Mouse (Mus musculus) neural tube, embryonic 13.5 days (tissue): ENCODE measurements around the gene Pde4d. TPM values are rescaled to one million over a fixed set of nuclear protein-coding genes. Genes with fewer than 3 reads are reported as not detected.

Experiments used
- ATAC-seq: fragments of 200-750 bp; cut with Nextera tagmentation; 2 replicates; pipeline ENCODE4 v1.8.0; 2017; ENCODE audit warnings: low read depth, mild to moderate bottlenecking, moderate TSS enrichment, moderate library complexity
- H3K27ac ChIP-seq: fragments of 300-500 bp; sonication (generic); replicated peaks from 2 replicates; pipeline ENCODE4 v1.5.1; 2015; ENCODE audit warnings: moderate library complexity, mild to moderate bottlenecking, inconsistent platforms
- H3K27me3 ChIP-seq: fragments of 300-500 bp; sonication (generic); 2 replicates; pipeline ENCODE4 v1.6.1; 2015; ENCODE audit warnings: mild to moderate bottlenecking, inconsistent platforms
- H3K36me3 ChIP-seq: fragments of 300-500 bp; sonication (generic); 2 replicates; pipeline ENCODE4 v1.6.1; 2015; ENCODE audit warnings: mild to moderate bottlenecking, inconsistent platforms
- H3K4me1 ChIP-seq: fragments of 300-500 bp; sonication (generic); replicated peaks from 2 replicates; pipeline ENCODE4 v1.6.1; 2015; ENCODE audit warnings: inconsistent platforms
- H3K4me2 ChIP-seq: fragments of 300-500 bp; sonication (generic); 2 replicates; pipeline ENCODE4 v1.6.1; 2015; ENCODE audit warnings: inconsistent platforms, mild to moderate bottlenecking, moderate library complexity
- H3K4me3 ChIP-seq: fragments of 300-500 bp; sonication (generic); 2 replicates; pipeline ENCODE4 v1.5.1; 2015; ENCODE audit warnings: mild to moderate bottlenecking, inconsistent platforms
- H3K9ac ChIP-seq: fragments of 300-500 bp; sonication (generic); 2 replicates; pipeline ENCODE4 v1.6.1; 2015; ENCODE audit warnings: moderate library complexity, mild to moderate bottlenecking, inconsistent platforms
- H3K9me3 ChIP-seq: fragments of 300-500 bp; sonication (generic); 2 replicates; pipeline ENCODE4 v1.6.1; 2016; ENCODE audit warnings: inconsistent platforms
- WGBS: fragments of 180-500 bp; shearing (Covaris S2); methylation state at CpG from one replicate; pipeline ENCODE4 v1.1.7; 2015; 5-methylcytosine and 5-hydroxymethylcytosine counted together
- polyA plus RNA-seq: library from polyadenylated mRNA; unstranded; fragments of >200 nt; fragmentation: Nextera tagmentation; extraction: Ambion mirVana; gene quantifications from 2 replicates; pipeline ENCODE4 v1.2.1, GENCODE M21; 2015

Pde4d gene
- polyA plus RNA-seq, 1 experiment from 2014 or later: 15.5 TPM

GRCm38 (mm10) chr13:109689176-109689575 lies 1239.4 kb downstream of the Pde4d start:
- no peak for ATAC-seq
- Histone ChIP-seq H3K4me1 (peaks cover 31% of the 10 kb centered on the region), H3K9ac (no peak overlapping the region), H3K9me3 (no peaks in the 10 kb centered on the region), H3K27ac (no peak overlapping the region), H3K4me3 (no peak overlapping the region), H3K27me3 (no peaks in the 10 kb centered on the region), H3K36me3 (no peaks in the 10 kb centered on the region), H3K4me2 (no peak overlapping the region)
- 84% methylated on average over 3 of the region's 3 CpGs for WGBS

GRCm38 (mm10) chr13:109690558-109690957 lies 1240.8 kb downstream of the Pde4d start:
- no peak overlapping the region for H3K27ac ChIP-seq
- no peak overlapping the region for H3K4me2 ChIP-seq
- H3K9ac ChIP-seq: no peak overlapping the region
- H3K4me1 ChIP-seq: peaks cover 28% of the 10 kb centered on the region
- no peak for ATAC-seq
- 70% methylated on average over 5 of the region's 5 CpGs for WGBS
- no peak overlapping the region for H3K4me3 ChIP-seq
- no peaks in the 10 kb centered on the region for H3K27me3 ChIP-seq
- H3K9me3 ChIP-seq: no peaks in the 10 kb centered on the region
- H3K36me3 ChIP-seq: no peaks in the 10 kb centered on the region

GRCm38 (mm10) chr13:109692851-109693250 lies 1243.1 kb downstream of the Pde4d start:
- 66% methylated on average over 3 of the region's 3 CpGs for WGBS

GRCm38 (mm10) chr13:109693769-109694168 lies 1244.0 kb downstream of the Pde4d start:
- Histone ChIP-seq H3K36me3 (no peaks in the 10 kb centered on the region), H3K4me2 (no peak overlapping the region), H3K27me3 (no peaks in the 10 kb centered on the region), H3K4me1 (peaks cover 19% of the 10 kb centered on the region), H3K4me3 (no peak overlapping the region), H3K9ac (no peak overlapping the region), H3K27ac (no peak overlapping the region), H3K9me3 (no peaks in the 10 kb centered on the region)
- 81% methylated on average over 2 of the region's 2 CpGs for WGBS
- no peak for ATAC-seq

More at GRCm38 (mm10) chr13:109692851-109693250, 1243.1 kb downstream of the Pde4d start:
- H3K4me3 ChIP-seq: no peak overlapping the region
- ATAC-seq: no peak
- no peaks in the 10 kb centered on the region for H3K36me3 ChIP-seq
- no peak overlapping the region for H3K9ac ChIP-seq
- no peaks in the 10 kb centered on the region for H3K27me3 ChIP-seq
- no peaks in the 10 kb centered on the region for H3K9me3 ChIP-seq
- no peak overlapping the region for H3K27ac ChIP-seq
- no peak overlapping the region for H3K4me2 ChIP-seq
- peaks cover 19% of the 10 kb centered on the region for H3K4me1 ChIP-seq

- no peak overlapping the region for H3K27ac ChIP-seq
- no peaks in the 10 kb centered on the region for H3K9me3 ChIP-seq
- H3K27me3 ChIP-seq: no peaks in the 10 kb centered on the region
- 77% methylated on average over 2 of the region's 2 CpGs for WGBS
- no peak overlapping the region for H3K4me3 ChIP-seq
- no peak for ATAC-seq
- no peak overlapping the region for H3K4me2 ChIP-seq
- no peak overlapping the region for H3K9ac ChIP-seq
- H3K4me1 ChIP-seq: peaks cover 19% of the 10 kb centered on the region
- no peaks in the 10 kb centered on the region for H3K36me3 ChIP-seq
Measured at GRCm38 (mm10) chr13:109694293-109694692, 1244.5 kb downstream of the Pde4d start.

GRCm38 (mm10) chr13:109695098-109695497 lies 1245.3 kb downstream of the Pde4d start:
- Histone ChIP-seq H3K27ac (no peak overlapping the region), H3K9ac (no peak overlapping the region), H3K4me2 (no peak overlapping the region), H3K4me3 (no peak overlapping the region), H3K27me3 (no peaks in the 10 kb centered on the region), H3K36me3 (no peaks in the 10 kb centered on the region), H3K4me1 (peaks cover 19% of the 10 kb centered on the region), H3K9me3 (peaks cover 3% of the 10 kb centered on the region; the same call in 1 of the 2 replicates)
- ATAC-seq: no peak
- 59% methylated on average over 6 of the region's 6 CpGs for WGBS

- H3K4me2 ChIP-seq: no peak overlapping the region
- H3K9me3 ChIP-seq: no peaks in the 10 kb centered on the region
- H3K27me3 ChIP-seq: no peaks in the 10 kb centered on the region
- no peaks in the 10 kb centered on the region for H3K4me1 ChIP-seq
- WGBS: 65% methylated on average over 2 of the region's 2 CpGs
- no peak overlapping the region for H3K9ac ChIP-seq
- no peak for ATAC-seq
- H3K36me3 ChIP-seq: no peaks in the 10 kb centered on the region
- no peak overlapping the region for H3K4me3 ChIP-seq
- no peak overlapping the region for H3K27ac ChIP-seq
Measured at GRCm38 (mm10) chr13:109706141-109706540, 1256.4 kb downstream of the Pde4d start.

GRCm38 (mm10) chr13:109706579-109706978 lies 1256.8 kb downstream of the Pde4d start:
- no peaks in the 10 kb centered on the region for H3K9me3 ChIP-seq
- no peak overlapping the region for H3K9ac ChIP-seq
- no peaks in the 10 kb centered on the region for H3K27me3 ChIP-seq
- no peaks in the 10 kb centered on the region for H3K4me1 ChIP-seq
- H3K36me3 ChIP-seq: no peaks in the 10 kb centered on the region
- H3K4me3 ChIP-seq: no peak overlapping the region
- H3K4me2 ChIP-seq: no peak overlapping the region
- no peak overlapping the region for H3K27ac ChIP-seq
- 64% methylated on average over 5 of the region's 5 CpGs for WGBS
- ATAC-seq: no peak

- H3K36me3 ChIP-seq: no peaks in the 10 kb centered on the region
- H3K27ac ChIP-seq: no peak overlapping the region
- no peaks in the 10 kb centered on the region for H3K9me3 ChIP-seq
- no peaks in the 10 kb centered on the region for H3K4me1 ChIP-seq
- no peak for ATAC-seq
- no peaks in the 10 kb centered on the region for H3K27me3 ChIP-seq
- H3K4me3 ChIP-seq: no peak overlapping the region
- 76% methylated on average over 4 of the region's 4 CpGs for WGBS
- H3K4me2 ChIP-seq: no peak overlapping the region
- H3K9ac ChIP-seq: no peak overlapping the region
Measured at GRCm38 (mm10) chr13:109707154-109707553, 1257.4 kb downstream of the Pde4d start.

GRCm38 (mm10) chr13:109708326-109708725 lies 1258.6 kb downstream of the Pde4d start:
- H3K4me3 ChIP-seq: no peak overlapping the region
- 86% methylated on average over 2 of the region's 2 CpGs for WGBS

GRCm38 (mm10) chr13:109714581-109714980 lies 1264.8 kb downstream of the Pde4d start:
- Histone ChIP-seq H3K9ac (no peak overlapping the region), H3K4me2 (no peak overlapping the region), H3K27ac (no peak overlapping the region), H3K4me1 (0 out of 2 replicates have a peak, but pooled peaks cover 3% of the 10 kb centered on the region), H3K4me3 (no peak overlapping the region), H3K9me3 (no peaks in the 10 kb centered on the region), H3K36me3 (no peaks in the 10 kb centered on the region), H3K27me3 (no peaks in the 10 kb centered on the region)
- 95% methylated on average over 2 of the region's 2 CpGs for WGBS
- no peak for ATAC-seq

More at GRCm38 (mm10) chr13:109708326-109708725, 1258.6 kb downstream of the Pde4d start:
- Histone ChIP-seq H3K27me3 (no peaks in the 10 kb centered on the region), H3K4me1 (no peaks in the 10 kb centered on the region), H3K9me3 (no peaks in the 10 kb centered on the region), H3K36me3 (no peaks in the 10 kb centered on the region), H3K4me2 (no peak overlapping the region), H3K27ac (no peak overlapping the region), H3K9ac (no peak overlapping the region)
- no peak for ATAC-seq

GRCm38 (mm10) chr13:109715321-109715720 lies 1265.6 kb downstream of the Pde4d start:
- no peak for ATAC-seq

GRCm38 (mm10) chr13:109720127-109720713 lies 1270.5 kb downstream of the Pde4d start:
- WGBS: 96% methylated on average over 2 of the region's 2 CpGs

More at GRCm38 (mm10) chr13:109715321-109715720, 1265.6 kb downstream of the Pde4d start:
- no peaks in the 10 kb centered on the region for H3K27me3 ChIP-seq
- no peak overlapping the region for H3K9ac ChIP-seq
- WGBS: 60% methylated on average over 1 of the region's 1 CpGs
- no peak overlapping the region for H3K4me2 ChIP-seq
- H3K36me3 ChIP-seq: no peaks in the 10 kb centered on the region
- H3K4me3 ChIP-seq: no peak overlapping the region
- no peak overlapping the region for H3K27ac ChIP-seq
- H3K4me1 ChIP-seq: 0 out of 2 replicates have a peak, but pooled peaks cover 7% of the 10 kb centered on the region
- no peaks in the 10 kb centered on the region for H3K9me3 ChIP-seq

More at GRCm38 (mm10) chr13:109720127-109720713, 1270.5 kb downstream of the Pde4d start:
- no peak overlapping the region for H3K4me3 ChIP-seq
- no peak overlapping the region for H3K27ac ChIP-seq
- peaks cover 12% of the 10 kb centered on the region; the same call in 1 of the 2 replicates for H3K4me1 ChIP-seq
- no peak overlapping the region for H3K4me2 ChIP-seq
- no peaks in the 10 kb centered on the region for H3K27me3 ChIP-seq
- ATAC-seq: no peak
- no peaks in the 10 kb centered on the region for H3K36me3 ChIP-seq
- H3K9ac ChIP-seq: no peak overlapping the region
- no peaks in the 10 kb centered on the region for H3K9me3 ChIP-seq
